Mouse (Mus musculus) cerebellum, postnatal 25 days (tissue): ENCODE measurements at regions not wholly inside any gene's neighbourhood (a gene's known extent, or its start where the extent isn't known, plus 50 kb on each side); places are given as distances from the start of the nearest gene placed in this dataset.

Experiments used
- DNase-seq, 2 experiments: peaks; one replicate each; pipeline ENCODE4 v3.0.0; 2021; ENCODE audit warnings: mixed read lengths in 2 of 2

- DNase-seq, result no peak
Observed at GRCm38 (mm10) chr14:55301996-55302395, 80.2 kb downstream of the Dhrs2 start.

- DNase-seq, result no peak
Observed at GRCm38 (mm10) chr14:55313615-55314014, 91.8 kb downstream of the Dhrs2 start.

- DNase-seq, result no peak
Observed at GRCm38 (mm10) chr14:55323897-55324296, 102.1 kb downstream of the Dhrs2 start.

GRCm38 (mm10) chr14:55324335-55324734 is 102.5 kb downstream of the Dhrs2 start:
- DNase-seq, result no peak

- no peak for DNase-seq
Observed at GRCm38 (mm10) chr14:55333812-55334211, 112.0 kb downstream of the Dhrs2 start.

- DNase-seq, result no peak
Observed at GRCm38 (mm10) chr14:55334305-55334704, 112.5 kb downstream of the Dhrs2 start.

GRCm38 (mm10) chr14:55335586-55335985 is 113.8 kb downstream of the Dhrs2 start:
- DNase-seq, result peak in 1 of 2 experiments; percentile 53

GRCm38 (mm10) chr14:55336451-55337195 is 114.8 kb downstream of the Dhrs2 start:
- no peak for DNase-seq

GRCm38 (mm10) chr14:55338010-55338409 is 116.2 kb downstream of the Dhrs2 start:
- peak; percentile 47 to 67 for DNase-seq

GRCm38 (mm10) chr14:55338500-55338899 is 116.7 kb downstream of the Dhrs2 start:
- peak in 1 of 2 experiments; percentile 42 for DNase-seq

GRCm38 (mm10) chr14:55339036-55339614 is 117.3 kb downstream of the Dhrs2 start:
- DNase-seq, result peak in 1 of 2 experiments; percentile 38

- DNase-seq, result peak; percentile 29 to 55
Observed at GRCm38 (mm10) chr14:55343341-55343740, 121.5 kb downstream of the Dhrs2 start.

GRCm38 (mm10) chr14:55343914-55344313 is 122.1 kb downstream of the Dhrs2 start:
- DNase-seq, result no peak

GRCm38 (mm10) chr14:55345091-55345490 is 123.3 kb downstream of the Dhrs2 start:
- DNase-seq, result no peak

- peak; percentile 85 to 88 for DNase-seq
Observed at GRCm38 (mm10) chr14:55348098-55348497, 126.3 kb downstream of the Dhrs2 start.

GRCm38 (mm10) chr14:55357258-55357657 is 121.3 kb upstream of the Dhrs4 start:
- DNase-seq, result no peak

GRCm38 (mm10) chr14:55358429-55358828 is 120.1 kb upstream of the Dhrs4 start:
- no peak for DNase-seq

GRCm38 (mm10) chr14:55362316-55362715 is 116.2 kb upstream of the Dhrs4 start:
- no peak for DNase-seq

- no peak for DNase-seq
Observed at GRCm38 (mm10) chr14:55362757-55363156, 115.8 kb upstream of the Dhrs4 start.

- DNase-seq, result no peak
Observed at GRCm38 (mm10) chr14:55370384-55370783, 108.2 kb upstream of the Dhrs4 start.

- no peak for DNase-seq
Observed at GRCm38 (mm10) chr14:55372960-55373359, 105.6 kb upstream of the Dhrs4 start.

- DNase-seq, result peak; percentile 21 to 26
Observed at GRCm38 (mm10) chr14:55386773-55387172, 91.8 kb upstream of the Dhrs4 start.

- peak; percentile 8 to 16 for DNase-seq
Observed at GRCm38 (mm10) chr14:55387378-55387777, 91.2 kb upstream of the Dhrs4 start.

- no peak for DNase-seq
Observed at GRCm38 (mm10) chr14:55392390-55392789, 86.2 kb upstream of the Dhrs4 start.
